Mouse (Mus musculus) hindbrain, embryonic 11.5 days (tissue): ENCODE measurements around the gene Tifa. TPM values are rescaled to one million over a fixed set of nuclear protein-coding genes. Genes with fewer than 3 reads are reported as not detected.
"Not testable (repeated sequence)": the region's sequence is repeated elsewhere in the genome, so short reads cannot be mapped to it uniquely, and the experiment has no call there.

Experiments
- ATAC-seq: fragments of 200-750 bp; cut with Nextera tagmentation; 2 replicates; pipeline ENCODE4 v1.8.0; 2017; ENCODE audit warnings: mild to moderate bottlenecking, moderate TSS enrichment, moderate library complexity; ENCODE audit not compliant: low FRiP score
- DNase-seq: peaks from one replicate; pipeline ENCODE4 v3.0.0-alpha.2; 2015; ENCODE audit warnings: low spot score
- H3K27ac ChIP-seq: fragments of 300-500 bp; sonication (generic); 2 replicates; pipeline ENCODE4 v1.5.1; 2014; ENCODE audit warnings: mild to moderate bottlenecking, low read depth, low read length
- H3K27me3 ChIP-seq: fragments of 300-500 bp; sonication (generic); 2 replicates; pipeline ENCODE4 v1.6.1; 2014; ENCODE audit warnings: mild to moderate bottlenecking, low read length, moderate library complexity, mixed read lengths; ENCODE audit not compliant: control insufficient read depth, insufficient read depth
- H3K36me3 ChIP-seq: fragments of 300-500 bp; sonication (generic); 2 replicates; pipeline ENCODE4 v1.6.1; 2014; ENCODE audit warnings: mild to moderate bottlenecking, low read length, moderate library complexity, mixed read lengths; ENCODE audit not compliant: control insufficient read depth, insufficient read depth
- H3K4me1 ChIP-seq: fragments of 300-500 bp; sonication (generic); replicated peaks from 2 replicates; pipeline ENCODE4 v1.6.1; 2014; ENCODE audit warnings: low read length, mixed read lengths; ENCODE audit not compliant: control insufficient read depth, insufficient read depth
- H3K4me2 ChIP-seq: fragments of 300-500 bp; sonication (generic); replicated peaks from 2 replicates; pipeline ENCODE4 v1.6.1; 2014; ENCODE audit warnings: mild to moderate bottlenecking, low read depth, low read length
- H3K4me3 ChIP-seq: fragments of 300-500 bp; sonication (generic); 2 replicates; pipeline ENCODE4 v1.5.1; 2014; ENCODE audit warnings: low read depth, low read length
- H3K9ac ChIP-seq: fragments of 300-500 bp; sonication (generic); 2 replicates; pipeline ENCODE4 v1.6.1; 2014; ENCODE audit warnings: low read depth, low read length
- H3K9me3 ChIP-seq: fragments of 300-500 bp; sonication (generic); 2 replicates; pipeline ENCODE4 v1.6.1; 2016; ENCODE audit warnings: low read length; ENCODE audit not compliant: control insufficient read depth
- WGBS: fragments of 180-500 bp; shearing (Covaris S2); extraction: QIAGEN DNeasy Blood & Tissue Kit; methylation state at CpG from one replicate; pipeline ENCODE4 v1.1.7; 2014; 5-methylcytosine and 5-hydroxymethylcytosine counted together
- polyA plus RNA-seq: library from polyadenylated mRNA; unstranded; fragments of >200 nt; fragmentation: Nextera tagmentation; extraction: Ambion mirVana; gene quantifications from 2 replicates; pipeline ENCODE4 v1.2.1, GENCODE M21; 2014

The Tifa gene
- polyA plus RNA-seq, 1 experiment from 2014 or later, result 4.5 TPM

- peak; percentile 60 for DNase-seq
- Histone ChIP-seq H3K9me3 (no peaks in the 10 kb centered on the region), H3K4me1 (no peaks in the 10 kb centered on the region), H3K27me3 (no peaks in the 10 kb centered on the region), H3K36me3 (no peaks in the 10 kb centered on the region), H3K4me3 (peak within 1 kb of the TSS; percentile 31), H3K27ac (no peak within 1 kb of the TSS), H3K4me2 (peak within 1 kb of the TSS; percentile 49), H3K9ac (no peak within 1 kb of the TSS; the same call in 1 of the 2 replicates)
- ATAC-seq, result peak; percentile 47; the same call in 1 of the 2 replicates
- WGBS, result 2% methylated on average over 24 of the region's 24 CpGs
Measured at GRCm38 (mm10) chr3:127780021-127780644, 9.5 kb upstream of the Tifa start, which contains the start of gene Alpk1. Gene Alpk1 (minus strand): TSS chr3:127780527.

- ATAC-seq (no peak), DNase-seq (no peak)
- Histone ChIP-seq H3K4me3 (no peak overlapping the region), H3K9me3 (no peaks in the 10 kb centered on the region), H3K9ac (no peak overlapping the region), H3K27me3 (no peaks in the 10 kb centered on the region), H3K4me1 (no peaks in the 10 kb centered on the region), H3K4me2 (no peak overlapping the region), H3K36me3 (no peaks in the 10 kb centered on the region), H3K27ac (no peak overlapping the region)
- 94% methylated on average over 9 of the region's 9 CpGs for WGBS
Measured at GRCm38 (mm10) chr3:127780921-127781320, 8.7 kb upstream of the Tifa start.

DNA sequence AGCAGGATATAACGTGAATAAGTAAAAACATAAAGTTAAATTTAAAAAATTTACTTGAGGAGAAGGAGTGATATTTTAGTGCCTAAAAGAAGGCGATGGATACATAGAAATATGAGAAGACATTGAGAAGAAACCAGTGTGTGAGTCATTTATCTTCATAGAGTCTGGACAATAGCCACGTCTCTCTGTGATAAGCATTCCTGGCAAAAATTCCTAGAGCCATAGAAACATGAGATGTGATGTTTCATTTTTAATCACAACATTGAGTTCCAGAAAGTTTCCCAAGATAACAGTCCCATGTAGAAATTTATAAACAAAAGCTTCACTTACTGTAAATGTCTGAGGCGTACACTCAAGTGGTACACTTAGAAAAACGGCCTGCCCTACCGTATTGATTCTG lies 6.7 kb upstream of the Tifa start:
- no peak overlapping the region for H3K9ac ChIP-seq
- no peak overlapping the region for H3K4me3 ChIP-seq
- WGBS, result 90% methylated on average over 6 of the region's 6 CpGs
- H3K27me3 ChIP-seq, result no peaks in the 10 kb centered on the region
- H3K4me1 ChIP-seq, result no peaks in the 10 kb centered on the region
- no peak for DNase-seq
- no peak overlapping the region for H3K27ac ChIP-seq
- H3K9me3 ChIP-seq, result no peaks in the 10 kb centered on the region
- no peaks in the 10 kb centered on the region for H3K36me3 ChIP-seq
- H3K4me2 ChIP-seq, result no peak overlapping the region
- ATAC-seq, result no peak

DNA sequence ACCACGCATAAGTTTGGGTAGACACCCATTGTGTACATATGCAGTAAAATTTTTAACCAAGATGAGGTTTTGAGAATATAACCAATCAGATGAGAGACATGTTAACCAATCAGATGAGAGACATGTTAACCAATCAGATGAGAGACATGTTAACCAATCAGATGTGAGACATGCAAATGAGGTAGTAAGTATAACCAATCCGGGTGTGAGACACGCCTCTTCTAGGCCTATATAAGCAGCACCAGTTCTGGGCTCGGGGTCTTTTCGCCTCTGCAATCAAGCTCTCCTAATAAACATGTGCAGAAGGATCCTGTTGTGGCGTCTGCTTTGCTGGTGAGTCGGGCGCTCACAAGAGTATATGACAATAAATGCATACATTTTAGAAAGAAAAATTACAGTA lies 5.9 kb upstream of the Tifa start:
- WGBS, result 95% methylated on average over 8 of the region's 8 CpGs
- not testable (repeated sequence) for H3K27ac ChIP-seq, H3K27me3 ChIP-seq, ATAC-seq, H3K9me3 ChIP-seq, H3K9ac ChIP-seq, H3K4me3 ChIP-seq, H3K4me1 ChIP-seq, H3K36me3 ChIP-seq, H3K4me2 ChIP-seq, DNase-seq

DNA sequence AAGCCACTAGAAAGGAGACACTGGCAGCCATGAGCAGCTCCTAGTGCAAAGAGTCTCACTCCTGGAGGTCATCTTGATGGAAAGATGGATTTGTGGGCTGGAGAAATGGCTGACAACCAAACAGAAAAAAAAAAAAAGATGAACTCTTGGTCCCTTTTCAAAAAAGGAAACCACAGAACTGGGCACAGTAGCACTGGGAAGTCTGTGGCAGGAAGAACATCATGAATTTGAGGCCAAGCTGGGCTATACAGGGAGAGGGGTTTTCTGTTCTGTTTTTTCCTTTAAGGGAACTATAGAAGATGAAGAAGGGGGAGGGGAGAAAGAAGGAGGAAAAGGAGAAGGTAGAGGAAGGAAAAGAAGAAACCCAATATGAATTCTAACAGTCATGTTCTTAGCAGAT lies 2.6 kb upstream of the Tifa start:
- H3K4me1 ChIP-seq, result peaks cover 6% of the 10 kb centered on the region; the same call in 1 of the 2 replicates
- H3K27ac ChIP-seq, result no peak overlapping the region
- H3K9ac ChIP-seq, result no peak overlapping the region
- H3K4me2 ChIP-seq, result no peak overlapping the region
- ATAC-seq (no peak), DNase-seq (no peak)
- peaks cover 19% of the 10 kb centered on the region for H3K27me3 ChIP-seq
- no peak overlapping the region for H3K4me3 ChIP-seq
- no peaks in the 10 kb centered on the region for H3K9me3 ChIP-seq
- no peaks in the 10 kb centered on the region for H3K36me3 ChIP-seq

- no peak overlapping the region for H3K27ac ChIP-seq
- 45% methylated on average over 7 of the region's 7 CpGs for WGBS
- peaks cover 19% of the 10 kb centered on the region for H3K27me3 ChIP-seq
- no peak for DNase-seq
- no peaks in the 10 kb centered on the region for H3K9me3 ChIP-seq
- ATAC-seq, result no peak
- H3K36me3 ChIP-seq, result no peaks in the 10 kb centered on the region
- no peak overlapping the region for H3K4me3 ChIP-seq
- no peak overlapping the region for H3K9ac ChIP-seq
- H3K4me1 ChIP-seq, result peaks cover 6% of the 10 kb centered on the region; the same call in 1 of the 2 replicates
- H3K4me2 ChIP-seq, result no peak overlapping the region
Measured at GRCm38 (mm10) chr3:127788038-127788437, 1.6 kb upstream of the Tifa start.

GRCm38 (mm10) chr3:127788919-127789318 lies 686 bp upstream of the Tifa start:
- Histone ChIP-seq H3K9me3 (no peaks in the 10 kb centered on the region), H3K4me2 (no peak overlapping the region), H3K4me1 (peaks cover 6% of the 10 kb centered on the region; the same call in 1 of the 2 replicates), H3K9ac (no peak overlapping the region), H3K36me3 (no peaks in the 10 kb centered on the region), H3K27ac (no peak overlapping the region), H3K27me3 (peaks cover 19% of the 10 kb centered on the region), H3K4me3 (no peak overlapping the region; the same call in 1 of the 2 replicates)
- 13% methylated on average over 8 of the region's 8 CpGs for WGBS
- no peak for ATAC-seq
- peak; percentile 12 for DNase-seq

GRCm38 (mm10) chr3:127790234-127791055 lies 840 bp downstream of the Tifa start:
- Histone ChIP-seq H3K4me2 (peak overlapping the region; percentile 98), H3K27ac (no peak overlapping the region), H3K9ac (peak overlapping the region; percentile 53), H3K36me3 (no peaks in the 10 kb centered on the region), H3K9me3 (no peaks in the 10 kb centered on the region), H3K4me1 (peaks cover 6% of the 10 kb centered on the region; the same call in 1 of the 2 replicates), H3K27me3 (peaks cover 19% of the 10 kb centered on the region), H3K4me3 (peak overlapping the region; percentile 51)
- ATAC-seq, result peak; percentile 71
- under 1% methylated on average over 34 of the region's 36 CpGs for WGBS
- DNase-seq, result peak; percentile 64
